Mouse (Mus musculus): ENCODE data around the gene Zcchc3.

The Zcchc3 gene

DNA sequence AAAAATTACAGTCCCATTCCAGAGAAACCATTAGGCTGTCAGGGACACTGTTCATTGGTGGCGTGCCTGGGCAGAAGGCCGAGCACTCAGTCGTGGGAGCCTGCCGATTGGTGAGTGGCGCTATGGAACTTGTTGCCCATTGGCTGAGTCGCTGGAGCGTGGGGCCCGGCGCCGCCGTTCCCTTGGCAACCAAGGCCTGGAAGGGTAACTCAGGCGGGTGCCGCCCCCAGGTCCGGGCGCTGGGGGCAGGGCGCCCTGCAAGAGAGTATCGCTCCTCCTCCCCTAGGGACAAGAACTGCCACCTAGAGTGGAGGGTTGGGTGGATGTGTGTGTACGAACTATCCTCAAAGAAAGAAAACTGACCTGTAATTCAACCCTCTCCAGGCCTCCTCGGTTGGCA lies 8.7 kb downstream of the Zcchc3 start:
- DNase-seq = peak; percentile 98

DNA sequence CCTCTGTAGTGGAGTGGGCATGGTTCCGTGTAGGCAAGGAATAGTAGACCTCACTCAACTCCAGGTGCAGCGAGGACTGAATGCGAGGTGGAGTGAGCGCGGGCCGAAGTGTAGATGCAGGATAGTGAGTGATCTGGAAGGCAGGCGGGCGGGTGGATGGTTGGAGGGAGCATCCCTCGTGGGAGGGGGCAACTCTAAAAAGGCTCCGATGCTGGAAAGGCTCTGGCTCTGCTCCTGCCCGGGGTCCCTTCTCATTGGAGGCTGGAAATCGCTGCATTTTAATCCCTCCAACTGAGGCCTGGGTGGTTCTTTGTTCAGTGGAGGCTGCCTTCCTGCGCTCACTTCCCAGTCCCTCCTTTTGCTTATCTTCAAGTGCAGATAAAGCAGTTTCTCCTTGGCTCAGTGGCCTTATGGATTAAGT lies 15.7 kb downstream of the Zcchc3 start:
- DNase-seq = no peak

DNA sequence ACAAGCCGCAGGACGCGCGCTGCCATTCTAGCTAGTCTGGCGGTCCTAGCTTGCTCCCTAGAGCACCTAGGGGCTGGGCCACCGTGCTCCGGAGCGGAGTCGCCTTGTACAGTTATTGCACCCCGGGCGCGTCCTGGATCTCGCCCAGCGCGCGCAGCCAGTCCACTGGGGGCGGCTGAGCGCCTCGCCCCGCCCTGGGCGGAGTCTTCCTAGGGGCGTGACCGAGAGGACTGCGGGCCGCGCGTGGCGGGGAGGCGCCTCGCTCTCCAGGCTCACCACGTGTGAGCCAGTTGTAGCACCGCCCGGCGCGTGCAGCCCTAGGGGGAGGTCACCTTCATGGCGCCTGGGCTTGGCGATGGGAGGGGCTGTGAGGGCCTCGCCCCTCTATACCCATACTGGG lies 16.1 kb downstream of the Zcchc3 start:
- DNase-seq = peak; percentile 97

DNA sequence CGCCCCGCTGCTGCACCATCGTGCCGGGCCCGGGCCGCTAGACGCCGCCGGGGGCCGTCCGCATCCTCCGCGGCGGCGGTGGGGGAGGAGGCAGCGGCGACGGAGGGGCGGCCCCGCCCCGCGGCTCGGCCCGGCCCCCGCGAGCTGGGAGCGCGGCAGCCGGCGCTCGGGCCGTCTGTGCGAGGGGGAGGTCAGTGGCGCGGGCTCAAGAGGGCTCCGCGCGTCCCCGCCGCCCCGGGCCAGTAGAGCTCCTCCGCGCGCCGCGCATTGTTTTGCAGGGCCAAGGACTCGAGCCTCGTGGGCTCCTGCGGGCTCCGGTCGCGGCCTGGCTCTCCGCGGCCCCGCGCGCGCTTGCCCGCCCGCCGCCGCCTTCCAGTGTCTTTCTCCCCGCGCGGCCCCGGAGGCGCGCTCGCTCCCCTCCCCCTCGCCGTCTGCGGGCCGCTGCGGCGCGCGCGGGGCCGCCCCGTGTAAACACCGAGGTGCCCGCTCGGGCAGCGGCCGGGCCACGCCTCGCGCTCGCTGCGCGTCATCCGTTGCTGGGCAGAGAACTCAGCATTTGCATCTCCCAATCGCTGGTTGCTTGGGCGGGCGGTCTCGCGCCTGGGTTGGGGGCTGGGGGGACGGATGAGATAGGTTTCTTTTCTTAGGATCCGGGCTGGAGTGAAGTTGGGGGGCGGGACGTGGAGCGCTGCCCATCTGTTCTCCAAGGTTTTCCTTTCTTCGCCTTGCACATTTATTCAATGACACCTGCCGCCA lies 17.0 kb downstream of the Zcchc3 start, which contains the start of gene Sox12:
Gene Sox12 (minus strand): TSS at position 384 of the 756 bp plus-strand sequence.
- DNase-seq = peak; percentile 95

DNA sequence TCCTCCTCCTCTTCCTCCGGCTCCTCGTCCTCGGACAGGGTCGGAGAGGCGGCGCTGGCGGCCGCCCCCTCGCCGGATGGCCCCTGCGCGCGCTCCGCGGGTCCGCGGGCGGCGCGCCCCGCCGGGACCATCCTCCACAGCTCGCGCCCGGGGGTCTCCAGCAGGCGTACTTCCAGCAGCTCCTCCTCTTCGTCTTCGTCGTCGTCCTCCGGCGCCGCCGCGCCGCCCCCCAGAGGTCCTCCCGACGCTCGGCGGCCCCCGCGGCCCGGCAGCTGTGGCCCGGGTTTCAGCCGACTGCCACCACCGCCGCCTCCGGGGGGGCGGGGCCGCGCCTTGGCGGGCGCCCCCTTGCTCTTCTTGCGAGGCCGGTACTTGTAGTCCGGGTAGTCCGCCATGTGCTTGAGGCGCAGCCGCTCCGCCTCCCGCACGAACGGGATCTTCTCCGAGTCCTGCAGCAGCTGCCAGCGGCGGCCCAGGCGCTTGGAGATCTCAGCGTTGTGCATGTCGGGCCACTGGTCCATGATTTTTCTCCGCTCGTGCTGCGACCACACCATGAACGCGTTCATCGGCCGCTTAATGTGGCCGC lies 17.7 kb downstream of the Zcchc3 start:
- peak; percentile 91 for DNase-seq

DNA sequence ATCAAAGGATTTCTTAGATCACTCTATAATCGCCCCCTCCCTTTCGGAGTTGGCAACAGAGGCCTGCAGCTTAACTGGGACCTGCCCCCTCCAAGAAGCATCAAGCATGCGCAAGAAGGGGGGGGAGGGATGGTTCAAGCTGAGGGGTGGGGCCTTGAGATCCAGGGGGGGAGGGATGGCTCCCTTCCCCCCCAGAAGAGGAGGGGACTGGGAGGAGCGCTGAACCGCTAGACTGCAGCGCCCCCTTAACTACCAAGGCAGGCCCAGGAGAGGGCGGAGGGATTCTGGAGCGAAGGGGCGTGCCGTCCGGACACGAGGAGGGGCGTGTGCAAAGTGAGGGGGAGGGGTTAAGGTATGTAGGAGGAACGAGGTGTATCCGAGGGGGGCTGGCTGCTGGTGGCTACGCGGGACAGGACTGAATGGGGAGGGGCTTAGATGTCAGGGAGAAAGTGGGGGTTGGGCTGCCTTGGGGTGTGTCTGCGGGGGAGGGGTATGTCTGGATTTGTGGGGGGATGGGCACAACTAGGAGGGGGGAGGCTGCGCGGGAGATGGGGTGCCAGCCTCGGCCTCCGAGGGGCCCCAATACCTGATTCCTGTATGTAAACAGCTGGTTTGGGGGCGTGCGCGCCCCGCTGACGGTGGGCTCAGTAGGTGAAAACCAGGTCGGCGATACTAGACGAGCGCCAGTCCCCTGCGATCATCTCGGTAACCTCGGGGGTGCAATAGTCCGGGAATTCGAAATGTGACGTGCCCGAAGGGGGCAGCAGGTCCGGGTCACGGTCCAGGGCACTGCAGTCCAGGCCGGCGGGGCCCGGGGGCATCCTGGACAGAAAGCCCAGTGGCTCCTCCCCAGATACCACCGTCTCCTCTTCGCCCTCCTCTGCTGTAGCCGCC lies 18.5 kb downstream of the Zcchc3 start:
- DNase-seq = peak; percentile 97

DNA sequence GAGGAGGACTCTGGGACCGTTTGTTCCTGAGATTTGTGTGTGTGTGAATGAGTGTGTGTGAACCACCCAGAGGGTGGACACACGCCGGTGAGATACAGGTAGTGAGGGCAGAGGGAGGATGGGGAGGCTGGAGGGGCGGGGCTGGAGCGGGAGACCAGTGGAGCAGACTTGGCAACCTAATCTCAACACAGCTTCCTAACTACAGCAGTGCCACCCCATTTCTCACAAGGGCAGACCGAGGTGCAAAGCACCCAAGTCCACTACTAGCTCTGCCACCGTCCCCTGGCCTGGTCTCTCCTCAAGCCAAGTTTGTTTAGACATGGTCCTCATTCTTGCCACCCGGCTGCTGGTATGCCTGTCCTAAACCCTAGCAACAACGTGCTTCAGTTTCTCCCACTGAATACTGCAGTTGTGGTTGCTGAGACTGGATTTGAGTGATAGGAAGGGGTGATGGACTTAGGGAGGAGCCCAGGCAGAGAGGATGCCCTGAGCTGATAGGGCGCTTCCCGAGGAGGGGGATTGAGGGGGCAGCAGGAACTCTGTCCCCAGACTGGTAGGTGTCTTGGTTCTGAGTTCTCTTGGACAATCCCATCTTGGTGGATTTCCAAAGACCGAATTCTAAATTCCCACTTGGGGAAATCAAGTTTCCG lies 19.4 kb downstream of the Zcchc3 start:
- DNase-seq = no peak

DNA sequence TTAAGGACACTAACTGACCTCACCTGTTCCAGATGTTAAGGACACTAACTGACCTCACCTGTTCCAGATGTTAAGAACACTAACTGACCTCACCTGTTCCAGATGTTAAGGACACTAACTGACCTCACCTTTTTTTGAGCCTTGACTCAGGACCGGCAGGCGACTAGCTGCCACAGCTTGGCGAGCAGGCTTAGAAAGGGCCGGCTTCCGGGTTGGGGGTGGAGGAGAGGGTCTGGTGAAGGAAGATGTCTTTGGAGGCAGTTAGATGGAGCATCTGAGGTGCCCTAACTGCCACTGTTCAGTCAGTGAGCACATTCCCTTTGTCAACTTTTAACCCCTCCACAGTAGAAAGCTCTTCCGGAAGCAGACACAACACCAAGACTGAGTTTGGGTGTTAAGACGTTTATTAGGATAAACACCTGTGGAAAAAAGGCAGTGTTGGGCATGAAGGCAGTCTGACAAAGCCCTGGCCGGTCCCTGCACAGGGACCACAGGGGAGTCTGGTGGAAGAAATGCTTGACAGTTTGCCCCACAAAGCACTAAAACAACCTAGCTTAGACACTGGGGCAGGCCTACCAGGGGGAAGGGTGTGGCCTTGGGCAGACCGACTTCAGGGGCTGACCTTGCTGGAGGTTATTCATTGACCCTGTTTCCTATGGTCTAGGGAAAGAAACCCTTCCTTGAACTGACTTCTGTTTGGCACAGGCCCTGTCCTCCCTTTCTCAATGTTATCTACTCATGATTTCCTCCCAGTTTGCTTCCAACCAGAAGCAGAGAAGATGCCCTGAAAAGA lies 21.4 kb downstream of the Zcchc3 start:
- no peak for DNase-seq

DNA sequence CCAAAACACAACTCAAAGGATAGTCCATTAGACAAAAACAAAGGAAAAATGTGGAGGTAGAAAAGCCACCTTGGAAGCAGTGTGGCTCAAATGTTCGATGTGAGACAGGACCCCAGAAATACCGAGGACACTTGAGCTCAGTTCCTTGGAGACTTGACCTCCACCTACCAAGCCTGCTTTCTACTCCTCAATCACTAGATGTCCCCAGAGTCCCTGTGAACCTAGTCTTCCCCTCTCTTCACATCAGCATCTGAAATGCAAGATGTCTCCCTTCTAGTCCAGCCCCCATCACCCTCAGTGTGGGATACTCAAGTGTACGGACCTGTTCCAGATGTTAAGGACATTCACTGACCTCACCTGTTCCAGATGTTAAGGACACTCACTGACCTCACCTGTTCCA lies 22.0 kb downstream of the Zcchc3 start:
- peak; percentile 89 for DNase-seq

DNA sequence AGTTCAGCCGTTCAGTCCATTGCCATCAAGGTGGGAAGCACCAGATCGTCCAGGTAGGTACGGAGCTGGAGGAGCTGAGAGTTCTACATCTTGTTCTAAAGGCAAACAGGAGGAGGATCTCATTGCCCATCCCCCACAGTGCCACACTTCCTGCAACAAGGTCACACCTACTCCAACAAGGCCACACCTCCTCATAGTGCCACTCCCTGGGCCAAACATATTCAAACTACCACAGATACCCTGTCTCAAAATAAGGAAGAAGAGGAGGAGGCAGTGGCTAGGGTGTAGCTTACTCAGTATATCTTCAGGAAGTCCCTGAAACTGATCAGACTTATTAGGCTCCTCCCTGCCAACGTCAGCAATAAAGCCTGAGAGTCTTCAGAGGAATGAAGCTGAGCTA lies 30.6 kb downstream of the Zcchc3 start:
- DNase-seq = no peak

DNA sequence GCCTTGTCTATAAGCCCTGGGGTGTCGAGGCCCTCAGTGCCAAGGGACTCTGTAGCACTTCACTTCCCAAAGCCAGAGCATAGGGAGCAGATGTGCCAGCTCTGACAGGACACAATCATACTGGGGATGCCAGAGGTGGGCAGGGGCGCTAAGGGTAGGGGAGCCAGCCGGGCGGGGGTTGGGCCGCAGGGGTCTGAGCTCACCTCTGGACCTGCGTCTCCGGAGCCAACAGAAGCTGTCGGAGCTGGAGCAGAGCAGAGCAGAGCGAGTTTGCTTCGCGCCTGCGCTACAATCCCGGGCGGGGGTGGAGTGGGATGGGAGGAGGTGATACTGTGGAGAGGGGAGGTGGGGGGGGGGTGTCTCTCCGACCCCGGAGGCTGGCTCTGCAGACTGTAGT lies 38.5 kb downstream of the Zcchc3 start, which contains the start of gene Nrsn2:
Gene Nrsn2 (minus strand): TSS at position 294 of the 397 bp plus-strand sequence.
- peak; percentile 70 for DNase-seq

DNA sequence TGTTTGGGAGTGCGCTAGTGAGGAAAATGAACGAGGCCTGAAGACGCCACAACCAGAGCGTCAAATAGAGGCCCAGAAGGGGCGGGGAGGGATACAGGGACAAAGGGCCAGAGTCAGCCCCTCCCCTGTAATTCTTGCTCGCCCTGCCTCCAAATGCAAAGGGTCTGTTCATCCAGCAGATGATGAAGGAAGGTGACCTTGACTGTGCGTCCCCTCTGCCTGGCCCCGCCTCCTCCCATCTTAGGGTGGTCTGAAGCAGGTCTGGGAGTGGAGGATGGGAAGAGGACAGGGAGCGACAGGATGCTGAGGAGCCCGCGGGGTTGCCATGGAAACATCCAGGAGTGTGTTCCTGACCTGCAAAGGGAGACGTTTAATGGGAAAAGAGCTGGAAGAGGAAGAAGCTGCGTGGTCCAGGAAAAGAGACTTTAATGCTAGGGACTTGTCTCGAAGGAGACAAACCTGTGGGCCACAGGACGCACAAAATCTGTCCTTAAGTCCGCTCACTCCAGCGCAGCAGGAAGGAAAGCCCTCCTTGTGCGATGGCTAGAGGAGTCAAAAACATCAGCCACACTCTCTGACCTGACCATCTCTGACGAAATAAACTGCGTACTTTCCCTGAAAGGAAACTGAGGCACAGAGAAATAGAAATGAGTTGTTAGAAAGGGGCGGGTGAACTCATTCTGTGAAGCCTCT lies 39.0 kb downstream of the Zcchc3 start:
- peak; percentile 83 for DNase-seq

DNA sequence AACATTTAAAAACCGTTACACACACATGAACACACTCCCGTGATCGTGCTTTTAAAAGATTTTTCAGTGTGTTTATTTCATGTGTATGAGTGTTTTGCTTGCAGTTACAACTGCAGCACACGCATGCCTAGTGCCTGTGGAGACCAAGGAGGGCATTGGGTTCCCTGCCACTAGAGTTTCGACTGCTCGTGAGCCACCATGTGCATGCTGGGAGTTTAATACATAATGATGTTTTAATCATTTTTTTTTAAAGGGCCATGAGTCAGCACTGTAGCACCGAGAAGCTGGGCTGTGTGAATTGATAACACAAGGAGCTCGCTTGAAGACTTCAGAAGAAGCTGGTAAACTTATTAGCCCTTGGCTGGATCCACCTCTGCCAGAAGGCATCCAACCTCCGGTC lies 41.3 kb downstream of the Zcchc3 start:
- no peak for DNase-seq

DNA sequence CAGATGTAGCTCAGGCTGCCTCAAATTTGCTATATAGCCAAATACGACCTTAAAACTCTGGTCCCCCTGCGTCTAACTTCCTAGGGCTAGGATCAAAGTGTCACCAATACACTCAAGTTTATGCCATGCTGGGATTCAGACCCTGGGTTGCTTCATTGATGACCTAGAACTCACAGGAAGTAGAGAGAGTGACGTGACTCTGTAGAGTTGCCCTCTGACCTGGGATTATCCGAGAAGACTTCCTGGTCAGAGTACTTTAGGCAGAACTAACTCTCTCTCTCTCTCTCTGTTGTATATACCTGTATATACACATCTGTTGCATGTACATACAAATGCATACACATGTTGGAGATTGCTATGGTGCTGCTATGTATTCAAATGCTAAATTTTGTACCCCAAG lies 42.2 kb downstream of the Zcchc3 start:
- DNase-seq = no peak

DNA sequence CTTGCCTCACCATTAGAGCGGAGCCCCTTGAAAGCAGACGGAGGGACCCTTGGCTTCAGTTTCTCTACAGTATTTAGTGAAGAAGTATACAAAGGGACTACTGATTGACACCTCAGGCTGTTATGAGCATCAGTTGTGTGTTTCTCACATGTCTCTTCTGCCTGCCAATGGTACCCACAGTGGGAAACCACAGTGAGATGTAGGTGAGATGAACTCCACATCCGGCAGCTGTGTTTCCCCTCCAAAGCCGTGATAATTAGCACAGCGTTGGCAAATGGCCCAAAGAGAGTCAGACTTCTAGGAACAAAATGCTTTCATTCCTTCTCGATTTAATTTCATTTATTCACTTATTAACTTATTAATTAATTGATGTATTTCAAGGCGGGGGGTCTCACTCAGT lies 42.7 kb downstream of the Zcchc3 start:
- no peak for DNase-seq

DNA sequence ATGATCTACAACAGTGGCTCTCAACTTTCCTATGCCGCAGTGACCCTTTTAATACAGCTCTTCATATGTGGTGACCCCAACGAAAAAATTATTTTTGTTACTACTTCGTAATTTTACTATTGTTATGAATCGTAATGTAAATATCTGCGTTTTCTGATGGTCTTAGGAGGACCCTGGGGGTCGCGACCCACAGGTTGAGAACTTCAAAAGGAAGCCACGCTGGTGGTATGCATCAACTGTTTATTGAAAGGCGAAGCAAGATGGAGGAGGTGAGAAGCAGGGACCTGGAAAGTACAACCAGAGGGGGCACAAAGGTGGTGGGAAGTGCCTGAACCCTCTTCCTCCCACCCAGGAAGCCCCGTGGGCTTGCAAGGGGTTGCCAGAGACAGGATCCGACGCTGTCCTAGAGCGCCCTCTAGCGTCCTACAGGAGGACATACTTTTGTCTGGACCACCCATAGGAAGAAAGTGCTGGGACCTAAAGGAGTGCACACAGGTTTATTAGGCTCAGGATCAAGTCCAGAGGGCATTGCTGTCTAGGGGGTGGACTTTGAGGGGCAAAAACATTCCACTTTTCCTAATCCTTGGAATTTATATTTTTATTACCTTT lies 46.2 kb downstream of the Zcchc3 start:
- peak; percentile 85 for DNase-seq

DNA sequence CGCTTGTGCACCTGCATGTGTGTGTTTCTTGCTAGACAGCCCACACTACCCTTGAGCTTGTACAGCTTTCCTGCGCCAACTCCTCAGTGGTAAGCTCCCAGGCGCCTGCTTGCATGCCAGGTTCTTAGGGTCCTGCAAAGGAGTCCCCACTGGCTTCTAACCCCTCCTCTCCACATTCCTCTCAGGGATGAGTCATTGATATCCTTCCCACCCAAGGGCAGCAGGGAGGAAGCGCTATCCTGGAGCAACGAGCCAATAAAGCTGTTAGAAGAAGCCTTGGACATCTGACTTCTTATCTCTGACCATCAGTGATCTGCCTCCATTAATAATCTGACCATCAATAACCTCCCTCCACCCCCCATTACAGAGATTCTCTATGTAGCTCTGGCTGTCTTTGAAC lies 46.9 kb downstream of the Zcchc3 start:
- DNase-seq = no peak

DNA sequence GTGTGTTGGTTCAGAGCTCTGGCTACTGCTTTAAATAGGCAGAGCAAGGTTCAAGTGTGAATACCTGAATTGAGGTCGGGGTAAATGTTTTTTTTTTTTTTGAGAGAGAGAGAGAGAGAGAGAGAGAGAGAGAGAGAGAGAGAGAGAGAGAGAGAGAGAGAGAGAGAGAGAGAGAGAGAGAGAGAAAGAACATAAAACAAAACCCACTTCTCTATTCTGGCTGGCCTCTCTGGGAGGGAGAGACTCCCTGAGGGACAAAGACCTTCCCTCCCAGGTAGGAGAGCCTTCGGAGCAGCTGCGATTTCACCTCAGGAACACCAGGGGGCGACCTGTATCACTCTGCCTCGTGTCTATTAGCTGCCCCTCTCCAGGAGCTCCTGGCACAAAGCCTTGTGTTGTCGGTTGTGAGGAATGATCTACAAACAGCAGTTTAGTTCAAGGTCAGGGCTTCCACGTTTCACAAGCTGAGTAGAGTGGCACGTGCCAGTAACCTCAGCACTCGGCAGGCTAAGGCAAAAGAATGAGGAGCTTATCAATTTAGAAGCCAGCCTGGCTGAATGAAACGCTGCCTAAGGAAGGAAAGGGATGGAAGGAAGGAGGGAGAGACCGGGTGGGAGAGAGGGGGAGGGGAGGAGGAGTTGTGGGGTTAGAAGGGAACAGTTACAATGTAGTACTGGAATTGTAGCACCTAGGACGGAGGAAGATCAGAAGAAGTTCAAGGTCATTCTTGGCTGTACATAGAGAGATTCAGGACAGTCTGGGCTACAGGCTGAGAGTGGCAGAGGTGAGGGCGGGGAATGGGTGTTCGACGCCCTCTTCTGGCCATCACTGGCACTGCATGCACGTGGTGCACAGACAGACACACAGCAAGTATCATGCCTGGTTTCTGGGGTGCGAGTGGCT lies 51.3 kb downstream of the Zcchc3 start:
- DNase-seq = peak; percentile 93
